Mouse (Mus musculus): ENCODE data around the gene Prkn. TPM values are rescaled to one million over a fixed set of nuclear protein-coding genes. Genes with fewer than 3 reads are reported as not detected.

Gene Prkn
- total RNA-seq, 1 experiment: 1.7 TPM

- Histone ChIP-seq H3K4me1 (ENCODE audit: control insufficient read depth in 2 of 2, insufficient read depth in 2 of 2, low read length in 2 of 2, poor library complexity in 1 of 2) (no peaks in the 10 kb centered on the region), H3K9me3 (ENCODE audit: control insufficient read depth, insufficient read depth, low read depth, low read length) (no peaks in the 10 kb centered on the region), H3K27ac (ENCODE audit: insufficient read depth, low read depth, low read length, poor library complexity, severe bottlenecking) (no peak overlapping the region), H3K36me3 (ENCODE audit: control insufficient read depth, insufficient read depth, low read length, poor library complexity, severe bottlenecking) (no peaks in the 10 kb centered on the region), H3K4me3 (ENCODE audit: insufficient read depth in 1 of 2, low read depth in 1 of 2, low read length in 2 of 2, poor library complexity in 1 of 2, severe bottlenecking in 1 of 2) (no peak overlapping the region), H3K9ac (ENCODE audit: insufficient read depth, low read depth, low read length, poor library complexity, severe bottlenecking) (no peak overlapping the region)
- in situ Hi-C loops (cut with MboI; ENCODE audit: low sequenced_read_pairs in 2 of 2, unreplicated experiment in 2 of 2): no loop called here
- no peak for TF ChIP-seq HCFC1 (IDR thresholded peaks at IDR 0.05; ENCODE audit: borderline replicate concordance, insufficient read depth, low read length)
- no peak for TF ChIP-seq ZC3H11A (IDR thresholded peaks at IDR 0.05; ENCODE audit: borderline replicate concordance, low read depth, low read length)
- TF ChIP-seq ZNF384 (IDR thresholded peaks at IDR 0.05; ENCODE audit: low read depth, low read length): no peak
- no peak for TF ChIP-seq MAFK (IDR thresholded peaks at IDR 0.05; ENCODE audit: insufficient read depth, low read depth, low read length)
- no peak for TF ChIP-seq CHD2 (IDR thresholded peaks at IDR 0.05; ENCODE audit: low read depth, low read length)
- DNase-seq (ENCODE audit: low read depth, low spot score): no peak
Observed at GRCm38 (mm10) chr17:11230604-11231395, 390.6 kb downstream of the Prkn start.

GRCm38 (mm10) chr17:11235273-11235672 is 395.1 kb downstream of the Prkn start:
- DNase-seq (ENCODE audit: low read depth, low spot score): no peak
- no peaks in the 10 kb centered on the region for H3K9me3 ChIP-seq (ENCODE audit: control insufficient read depth, insufficient read depth, low read depth, low read length)
- H3K4me1 ChIP-seq (ENCODE audit: control insufficient read depth in 2 of 2, insufficient read depth in 2 of 2, low read length in 2 of 2, poor library complexity in 1 of 2): no peaks in the 10 kb centered on the region
- no peaks in the 10 kb centered on the region for H3K36me3 ChIP-seq (ENCODE audit: control insufficient read depth, insufficient read depth, low read length, poor library complexity, severe bottlenecking)
- no peak overlapping the region for H3K9ac ChIP-seq (ENCODE audit: insufficient read depth, low read depth, low read length, poor library complexity, severe bottlenecking)
- in situ Hi-C loops (cut with MboI; ENCODE audit: low sequenced_read_pairs in 2 of 2, unreplicated experiment in 2 of 2): no loop called here
- H3K4me3 ChIP-seq (ENCODE audit: insufficient read depth in 1 of 2, low read depth in 1 of 2, low read length in 2 of 2, poor library complexity in 1 of 2, severe bottlenecking in 1 of 2): no peak overlapping the region
- no peak overlapping the region for H3K27ac ChIP-seq (ENCODE audit: insufficient read depth, low read depth, low read length, poor library complexity, severe bottlenecking)
- TF ChIP-seq HCFC1 (IDR thresholded peaks at IDR 0.05; ENCODE audit: borderline replicate concordance, insufficient read depth, low read length) (no peak), CHD2 (IDR thresholded peaks at IDR 0.05; ENCODE audit: low read depth, low read length) (no peak), ZC3H11A (IDR thresholded peaks at IDR 0.05; ENCODE audit: borderline replicate concordance, low read depth, low read length) (no peak), MAFK (IDR thresholded peaks at IDR 0.05; ENCODE audit: insufficient read depth, low read depth, low read length) (no peak), ZNF384 (IDR thresholded peaks at IDR 0.05; ENCODE audit: low read depth, low read length) (no peak)

GRCm38 (mm10) chr17:11245040-11245439 is 404.9 kb downstream of the Prkn start:
- no peaks in the 10 kb centered on the region for H3K9me3 ChIP-seq (ENCODE audit: control insufficient read depth, insufficient read depth, low read depth, low read length)
- H3K4me1 ChIP-seq (ENCODE audit: control insufficient read depth in 2 of 2, insufficient read depth in 2 of 2, low read length in 2 of 2, poor library complexity in 1 of 2): no peaks in the 10 kb centered on the region
- no peak overlapping the region for H3K9ac ChIP-seq (ENCODE audit: insufficient read depth, low read depth, low read length, poor library complexity, severe bottlenecking)
- in situ Hi-C loops (cut with MboI; ENCODE audit: low sequenced_read_pairs in 2 of 2, unreplicated experiment in 2 of 2): no loop called here
- DNase-seq (ENCODE audit: low read depth, low spot score): no peak
- TF ChIP-seq CHD2 (IDR thresholded peaks at IDR 0.05; ENCODE audit: low read depth, low read length) (no peak), HCFC1 (IDR thresholded peaks at IDR 0.05; ENCODE audit: borderline replicate concordance, insufficient read depth, low read length) (no peak), MAFK (IDR thresholded peaks at IDR 0.05; ENCODE audit: insufficient read depth, low read depth, low read length) (no peak), ZC3H11A (IDR thresholded peaks at IDR 0.05; ENCODE audit: borderline replicate concordance, low read depth, low read length) (no peak), ZNF384 (IDR thresholded peaks at IDR 0.05; ENCODE audit: low read depth, low read length) (no peak)
- no peaks in the 10 kb centered on the region for H3K36me3 ChIP-seq (ENCODE audit: control insufficient read depth, insufficient read depth, low read length, poor library complexity, severe bottlenecking)
- no peak overlapping the region for H3K4me3 ChIP-seq (ENCODE audit: insufficient read depth in 1 of 2, low read depth in 1 of 2, low read length in 2 of 2, poor library complexity in 1 of 2, severe bottlenecking in 1 of 2)
- no peak overlapping the region for H3K27ac ChIP-seq (ENCODE audit: insufficient read depth, low read depth, low read length, poor library complexity, severe bottlenecking)

DNA sequence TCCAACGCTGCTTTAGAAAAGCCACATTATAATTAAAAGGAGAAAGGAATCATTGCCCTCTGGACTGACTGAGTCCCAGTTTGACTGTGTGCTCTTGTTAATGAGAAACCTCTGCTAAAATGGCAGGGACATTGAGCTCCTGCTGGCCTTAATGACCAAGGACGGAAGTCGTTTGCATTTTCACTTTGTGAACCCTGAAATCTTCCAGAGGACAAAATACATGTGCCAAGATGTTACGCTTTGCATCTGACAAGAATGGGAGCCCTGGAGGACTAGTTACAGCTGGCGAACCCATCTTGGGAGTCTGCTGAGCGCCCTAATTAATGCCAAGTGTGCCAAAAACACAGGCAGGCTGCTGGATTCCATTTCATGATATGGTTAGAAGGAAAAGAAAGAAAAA is 409.0 kb downstream of the Prkn start:
- H3K9ac ChIP-seq (ENCODE audit: insufficient read depth, low read depth, low read length, poor library complexity, severe bottlenecking): no peak overlapping the region
- no peaks in the 10 kb centered on the region for H3K4me1 ChIP-seq (ENCODE audit: control insufficient read depth in 2 of 2, insufficient read depth in 2 of 2, low read length in 2 of 2, poor library complexity in 1 of 2)
- no peak for DNase-seq (ENCODE audit: low read depth, low spot score)
- no peaks in the 10 kb centered on the region for H3K9me3 ChIP-seq (ENCODE audit: control insufficient read depth, insufficient read depth, low read depth, low read length)
- no peaks in the 10 kb centered on the region for H3K36me3 ChIP-seq (ENCODE audit: control insufficient read depth, insufficient read depth, low read length, poor library complexity, severe bottlenecking)
- TF ChIP-seq MAFK (IDR thresholded peaks at IDR 0.05; ENCODE audit: insufficient read depth, low read depth, low read length) (no peak), HCFC1 (IDR thresholded peaks at IDR 0.05; ENCODE audit: borderline replicate concordance, insufficient read depth, low read length) (no peak), CHD2 (IDR thresholded peaks at IDR 0.05; ENCODE audit: low read depth, low read length) (no peak), ZNF384 (IDR thresholded peaks at IDR 0.05; ENCODE audit: low read depth, low read length) (no peak), ZC3H11A (IDR thresholded peaks at IDR 0.05; ENCODE audit: borderline replicate concordance, low read depth, low read length) (no peak)
- H3K27ac ChIP-seq (ENCODE audit: insufficient read depth, low read depth, low read length, poor library complexity, severe bottlenecking): no peak overlapping the region
- H3K4me3 ChIP-seq (ENCODE audit: insufficient read depth in 1 of 2, low read depth in 1 of 2, low read length in 2 of 2, poor library complexity in 1 of 2, severe bottlenecking in 1 of 2): no peak overlapping the region
- in situ Hi-C loops (cut with MboI; ENCODE audit: low sequenced_read_pairs in 2 of 2, unreplicated experiment in 2 of 2): no loop called here
